Mouse (Mus musculus): Measurements from ENCODE around the gene Iqsec2. TPM values are rescaled to one million over a fixed set of nuclear protein-coding genes. Genes with fewer than 3 reads are reported as not detected.
"Not testable (repeated sequence)": the region's sequence is repeated elsewhere in the genome, so short reads cannot be mapped to it uniquely, and the experiment has no call there.

The Iqsec2 gene
- polyA plus RNA-seq, 1 experiment from 2014 or later: 5.1 TPM

- H3K4me1 ChIP-seq (ENCODE audit: control insufficient read depth, insufficient read depth, low read length): no peaks in the 10 kb centered on the region
- H3K4me3 ChIP-seq (ENCODE audit: low read depth, low read length): no peak overlapping the region
- no peak for ATAC-seq
- H3K36me3 ChIP-seq (ENCODE audit: control insufficient read depth, insufficient read depth, low read length): no peaks in the 10 kb centered on the region
- no peaks in the 10 kb centered on the region for H3K9me3 ChIP-seq (replicated peaks; ENCODE audit: control insufficient read depth, low read length, poor library complexity, severe bottlenecking)
- no peak overlapping the region for H3K27ac ChIP-seq (ENCODE audit: low read length)
- no peak overlapping the region for H3K4me2 ChIP-seq (ENCODE audit: low read length)
- 82% methylated on average over 5 of the region's 5 CpGs for WGBS
- H3K27me3 ChIP-seq (ENCODE audit: control insufficient read depth, insufficient read depth, low read depth, low read length): peaks cover 41% of the 10 kb centered on the region
- no peak overlapping the region for H3K9ac ChIP-seq (ENCODE audit: low read depth, low read length)
Measured at GRCm38 (mm10) chrX:152224280-152224679, 80.2 kb downstream of the Iqsec2 start.

DNA sequence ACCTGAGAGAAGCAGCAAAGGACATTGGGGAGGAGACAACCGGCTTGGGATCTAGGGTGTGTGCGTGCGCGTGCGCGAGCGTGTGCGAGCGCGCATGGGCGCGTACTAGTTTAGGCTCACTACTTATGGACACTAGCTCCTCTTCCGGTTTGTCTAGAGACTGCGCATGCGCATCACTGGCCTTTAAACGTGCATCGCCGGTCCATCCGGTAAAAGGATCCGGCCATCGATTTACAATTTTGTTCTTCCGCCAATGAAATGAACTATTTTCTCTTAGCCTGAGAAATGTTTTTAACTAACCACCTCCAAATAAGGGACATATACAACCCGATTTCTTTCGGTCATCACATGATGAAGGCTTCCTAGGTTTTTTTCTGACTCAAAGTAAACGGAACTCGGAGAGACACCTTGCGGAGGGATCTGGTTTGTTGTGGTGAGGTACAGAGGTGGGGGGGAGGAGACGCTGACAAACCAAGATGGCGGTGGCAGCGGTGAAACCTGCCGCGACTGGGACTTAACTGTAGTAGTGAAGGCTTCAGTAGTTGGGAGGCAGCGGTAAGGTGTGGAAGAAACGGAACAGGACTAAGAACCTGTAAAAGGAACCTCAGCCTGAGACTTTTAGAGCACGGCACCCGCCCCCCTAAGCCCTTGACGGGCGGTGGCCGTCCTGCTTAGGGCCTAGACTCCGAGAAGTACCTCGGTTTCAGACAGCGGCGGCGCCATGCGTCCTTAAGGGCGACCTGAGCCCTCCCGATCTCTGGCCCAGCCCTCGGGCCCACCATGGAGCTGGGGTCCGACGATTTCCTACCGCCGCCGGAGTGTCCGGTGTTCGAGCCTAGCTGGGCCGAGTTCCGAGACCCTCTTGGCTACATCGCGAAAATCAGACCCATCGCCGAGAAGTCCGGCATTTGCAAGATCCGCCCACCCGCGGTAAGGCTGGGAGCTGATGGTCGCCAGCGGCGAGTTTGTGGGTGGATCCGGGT, 89.0 kb downstream of the Iqsec2 start, which contains the start of gene Kdm5c:
TSS of gene Kdm5c (plus strand) at position 240 of the 983 bp plus-strand sequence.
- Histone ChIP-seq H3K36me3 (ENCODE audit: control insufficient read depth, insufficient read depth, low read length) (no peaks in the 10 kb centered on the region), H3K4me1 (ENCODE audit: control insufficient read depth, insufficient read depth, low read length) (peaks cover 23% of the 10 kb centered on the region), H3K9me3 (replicated peaks; ENCODE audit: control insufficient read depth, low read length, poor library complexity, severe bottlenecking) (no peaks in the 10 kb centered on the region), H3K4me2 (ENCODE audit: low read length) (peak within 1 kb of the TSS; percentile 83), H3K4me3 (ENCODE audit: low read depth, low read length) (peak within 1 kb of the TSS; percentile 88), H3K27ac (ENCODE audit: low read length) (peak within 1 kb of the TSS; percentile 72), H3K9ac (ENCODE audit: low read depth, low read length) (peak within 1 kb of the TSS; percentile 93), H3K27me3 (ENCODE audit: control insufficient read depth, insufficient read depth, low read depth, low read length) (peaks cover 2% of the 10 kb centered on the region; the same call in 1 of the 2 replicates)
- WGBS: 2% methylated on average over 68 of the region's 69 CpGs
- ATAC-seq: peak; percentile 99

GRCm38 (mm10) chrX:152234125-152234524, 90.1 kb downstream of the Iqsec2 start:
- no peak for ATAC-seq
- Histone ChIP-seq H3K9ac (ENCODE audit: low read depth, low read length) (peak overlapping the region; percentile 93), H3K27me3 (ENCODE audit: control insufficient read depth, insufficient read depth, low read depth, low read length) (no peaks in the 10 kb centered on the region), H3K4me1 (ENCODE audit: control insufficient read depth, insufficient read depth, low read length) (peaks cover 23% of the 10 kb centered on the region), H3K4me3 (ENCODE audit: low read depth, low read length) (peak overlapping the region; percentile 88), H3K9me3 (replicated peaks; ENCODE audit: control insufficient read depth, low read length, poor library complexity, severe bottlenecking) (no peaks in the 10 kb centered on the region), H3K27ac (ENCODE audit: low read length) (no peak overlapping the region), H3K4me2 (ENCODE audit: low read length) (peak overlapping the region; percentile 83), H3K36me3 (ENCODE audit: control insufficient read depth, insufficient read depth, low read length) (no peaks in the 10 kb centered on the region; the same call in 1 of the 2 replicates)
- WGBS: 31% methylated on average over 3 of the region's 3 CpGs

DNA sequence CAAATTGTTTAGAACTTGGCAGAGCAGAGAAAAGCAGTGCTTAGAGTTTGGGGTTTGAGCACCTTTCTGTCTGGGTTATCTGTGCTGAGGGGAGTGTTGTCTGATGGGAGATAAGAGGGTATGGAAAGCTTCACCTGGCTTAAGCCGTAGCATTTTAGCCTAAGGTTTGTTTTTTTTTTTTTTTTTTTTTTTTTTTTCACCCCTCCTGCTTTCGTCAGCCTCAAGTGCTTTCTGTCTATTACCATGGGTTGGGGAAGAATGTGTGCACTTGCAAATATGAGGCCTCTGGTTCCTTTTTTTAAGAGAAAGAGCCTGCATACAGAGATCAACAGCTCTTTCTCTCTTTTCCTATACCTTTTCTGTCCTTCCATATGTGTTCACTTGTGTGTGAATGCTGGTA, 91.7 kb downstream of the Iqsec2 start:
- ATAC-seq: no peak
- H3K4me3 ChIP-seq (ENCODE audit: low read depth, low read length): no peak overlapping the region
- H3K36me3 ChIP-seq (ENCODE audit: control insufficient read depth, insufficient read depth, low read length): peaks cover 8% of the 10 kb centered on the region; the same call in 1 of the 2 replicates
- peak overlapping the region; percentile 83; the same call in 1 of the 2 replicates for H3K4me2 ChIP-seq (ENCODE audit: low read length)
- H3K4me1 ChIP-seq (ENCODE audit: control insufficient read depth, insufficient read depth, low read length): peaks cover 23% of the 10 kb centered on the region
- no peak overlapping the region for H3K9ac ChIP-seq (ENCODE audit: low read depth, low read length)
- H3K27ac ChIP-seq (ENCODE audit: low read length): no peak overlapping the region
- 88% methylated on average over 2 of the region's 2 CpGs for WGBS
- H3K27me3 ChIP-seq (ENCODE audit: control insufficient read depth, insufficient read depth, low read depth, low read length): no peaks in the 10 kb centered on the region
- no peaks in the 10 kb centered on the region for H3K9me3 ChIP-seq (replicated peaks; ENCODE audit: control insufficient read depth, low read length, poor library complexity, severe bottlenecking)

DNA sequence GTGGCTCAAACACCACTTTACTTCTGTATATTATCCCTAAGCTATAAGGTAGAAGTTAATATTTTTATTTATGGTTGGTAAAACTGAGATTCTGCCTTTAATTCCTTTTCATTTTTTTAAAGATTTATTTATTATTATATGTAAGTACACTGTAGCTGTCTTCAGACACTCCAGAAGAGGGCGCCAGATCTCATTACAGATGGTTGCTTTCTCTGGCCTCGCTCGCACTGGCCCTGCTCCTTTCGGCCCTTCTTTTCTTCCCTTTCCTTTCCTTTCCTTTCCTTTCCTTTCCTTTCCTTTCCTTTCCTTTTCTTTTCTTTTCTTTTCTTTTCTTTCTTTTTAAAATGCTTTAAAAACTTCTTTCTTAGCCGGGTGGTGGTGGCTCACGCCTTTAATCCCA, 99.1 kb downstream of the Iqsec2 start:
- H3K27ac ChIP-seq (ENCODE audit: low read length): not testable (repeated sequence)

DNA sequence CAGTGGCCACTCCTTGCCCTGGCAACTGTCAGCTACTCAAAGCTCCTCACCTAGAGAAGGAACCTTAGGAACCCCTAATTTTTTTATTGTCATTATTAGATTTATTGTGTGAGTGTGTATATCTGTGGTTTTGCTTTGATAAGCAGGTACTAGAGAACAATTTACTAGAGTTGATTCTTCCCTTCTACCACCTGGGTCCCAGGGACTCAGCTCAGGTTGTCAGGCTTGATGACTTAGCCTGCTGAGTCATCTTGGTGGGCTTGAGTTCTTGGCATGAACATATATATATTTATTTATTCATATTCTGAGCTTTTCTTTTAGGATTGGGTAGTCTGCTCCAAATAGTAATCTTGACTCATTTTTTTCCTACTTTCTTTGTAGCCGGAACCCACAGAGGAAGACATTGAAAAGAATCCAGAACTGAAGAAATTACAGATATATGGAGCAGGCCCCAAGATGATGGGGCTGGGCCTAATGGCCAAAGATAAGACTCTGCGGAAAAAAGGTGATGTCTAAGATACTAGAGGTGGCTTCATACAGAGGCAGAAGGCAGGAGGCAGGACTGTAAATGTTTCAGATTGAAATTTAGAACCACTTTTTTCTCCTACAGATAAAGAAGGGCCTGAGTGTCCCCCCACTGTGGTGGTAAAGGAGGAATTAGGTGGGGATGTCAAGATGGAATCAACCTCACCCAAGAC, 100.6 kb downstream of the Iqsec2 start:
- no peak for ATAC-seq
- no peaks in the 10 kb centered on the region for H3K27me3 ChIP-seq (ENCODE audit: control insufficient read depth, insufficient read depth, low read depth, low read length)
- no peaks in the 10 kb centered on the region for H3K4me1 ChIP-seq (ENCODE audit: control insufficient read depth, insufficient read depth, low read length)
- 0 out of 2 replicates have a peak, but pooled peaks cover 2% of the 10 kb centered on the region for H3K9me3 ChIP-seq (replicated peaks; ENCODE audit: control insufficient read depth, low read length, poor library complexity, severe bottlenecking)
- WGBS: 98% methylated on average over 2 of the region's 2 CpGs
- H3K27ac ChIP-seq (ENCODE audit: low read length): no peak overlapping the region
- H3K4me2 ChIP-seq (ENCODE audit: low read length): no peak overlapping the region
- no peak overlapping the region for H3K9ac ChIP-seq (ENCODE audit: low read depth, low read length)
- peaks cover 41% of the 10 kb centered on the region for H3K36me3 ChIP-seq (ENCODE audit: control insufficient read depth, insufficient read depth, low read length)
- no peak overlapping the region for H3K4me3 ChIP-seq (ENCODE audit: low read depth, low read length)

More for the DNA sequence above, 99.1 kb downstream of the Iqsec2 start:
- H3K36me3 ChIP-seq (ENCODE audit: control insufficient read depth, insufficient read depth, low read length): peaks cover 41% of the 10 kb centered on the region
- not testable (repeated sequence) for H3K9me3 ChIP-seq (replicated peaks; ENCODE audit: control insufficient read depth, low read length, poor library complexity, severe bottlenecking); H3K4me1 ChIP-seq (ENCODE audit: control insufficient read depth, insufficient read depth, low read length); H3K4me2 ChIP-seq (ENCODE audit: low read length); H3K27me3 ChIP-seq (ENCODE audit: control insufficient read depth, insufficient read depth, low read depth, low read length); H3K9ac ChIP-seq (ENCODE audit: low read depth, low read length); H3K4me3 ChIP-seq (ENCODE audit: low read depth, low read length); ATAC-seq
- WGBS: 76% methylated on average over 6 of the region's 6 CpGs

DNA sequence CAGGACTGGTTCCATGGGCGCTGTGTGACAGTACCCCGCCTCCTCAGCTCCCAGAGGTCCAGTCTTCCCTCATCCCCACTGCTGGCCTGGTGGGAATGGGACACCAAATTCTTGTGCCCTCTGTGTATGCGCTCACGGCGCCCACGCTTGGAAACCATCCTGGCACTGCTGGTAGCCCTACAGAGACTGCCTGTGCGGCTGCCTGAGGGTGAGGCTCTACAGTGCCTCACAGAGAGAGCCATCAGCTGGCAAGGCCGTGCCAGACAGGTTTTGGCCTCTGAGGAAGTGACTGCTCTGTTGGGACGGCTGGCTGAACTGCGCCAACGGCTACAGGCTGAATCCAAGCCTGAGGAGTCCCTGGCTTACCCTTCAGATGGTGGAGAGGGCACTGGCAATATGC, 127.1 kb downstream of the Iqsec2 start:
- WGBS: 94% methylated on average over 11 of the region's 11 CpGs

More for the DNA sequence above, 127.1 kb downstream of the Iqsec2 start:
- Histone ChIP-seq H3K27me3 (ENCODE audit: control insufficient read depth, insufficient read depth, low read depth, low read length) (no peaks in the 10 kb centered on the region), H3K4me1 (ENCODE audit: control insufficient read depth, insufficient read depth, low read length) (no peaks in the 10 kb centered on the region), H3K9me3 (replicated peaks; ENCODE audit: control insufficient read depth, low read length, poor library complexity, severe bottlenecking) (no peaks in the 10 kb centered on the region), H3K4me2 (ENCODE audit: low read length) (no peak overlapping the region), H3K9ac (ENCODE audit: low read depth, low read length) (no peak overlapping the region), H3K27ac (ENCODE audit: low read length) (no peak overlapping the region), H3K36me3 (ENCODE audit: control insufficient read depth, insufficient read depth, low read length) (peaks cover 56% of the 10 kb centered on the region), H3K4me3 (ENCODE audit: low read depth, low read length) (no peak overlapping the region)
- ATAC-seq: no peak
